Mouse (Mus musculus) layer of hippocampus, adult 2 months (tissue): ENCODE measurements around the gene Pgm1. TPM values are rescaled to one million over a fixed set of nuclear protein-coding genes. Genes with fewer than 3 reads are reported as not detected.

Experiments used
- DNase-seq, 2 experiments: peaks; one replicate each; pipeline ENCODE4 v3.0.0; 2022; ENCODE audit warnings: low spot score in 2 of 2
- H3K27ac ChIP-seq: fragments of 200-600 bp; 2 replicates; pipeline ENCODE4 v1.8.1; 2022
- H3K4me3 ChIP-seq: fragments of 200-600 bp; 2 replicates; pipeline ENCODE4 v1.8.1; 2022; ENCODE audit warnings: mild to moderate bottlenecking
- CTCF ChIP-seq: fragments of 200-600 bp; conservative IDR thresholded peaks from 2 replicates; pipeline ENCODE4 v1.8.1; 2022; ENCODE audit warnings: antibody characterized with exemption, mild to moderate bottlenecking, moderate library complexity
- total RNA-seq, 2 experiments: library from RNA; stranded (reverse); gene quantifications; 2 replicates each; pipeline ENCODE4 v1.2.3; 2021

Pgm1 gene
- total RNA-seq, 2 experiments from 2014 or later: 62.4 to 63.0 TPM

GRCm38 (mm10) chr4:100001806-100002205 is 72.6 kb downstream of the Pgm1 start:
- no peak overlapping the region for H3K27ac ChIP-seq
- DNase-seq: no peak
- no peak for TF ChIP-seq CTCF
- H3K4me3 ChIP-seq: no peak overlapping the region

- TF ChIP-seq CTCF: no peak
- no peak overlapping the region for H3K27ac ChIP-seq
- no peak overlapping the region for H3K4me3 ChIP-seq
- DNase-seq: no peak
These were observed 78.5 kb downstream of the Pgm1 start for GRCm38 (mm10) chr4:100007721-100008120.

GRCm38 (mm10) chr4:100008371-100009090 is 79.3 kb downstream of the Pgm1 start:
- peak; percentile 68 to 70 for DNase-seq
- TF ChIP-seq CTCF: peak; percentile 89
- H3K4me3 ChIP-seq: no peak overlapping the region
- H3K27ac ChIP-seq: no peak overlapping the region

GRCm38 (mm10) chr4:100009211-100009678 is 80.0 kb downstream of the Pgm1 start:
- no peak for TF ChIP-seq CTCF
- H3K27ac ChIP-seq: no peak overlapping the region
- H3K4me3 ChIP-seq: no peak overlapping the region
- DNase-seq: no peak

GRCm38 (mm10) chr4:100010916-100011315 is 81.7 kb downstream of the Pgm1 start:
- Histone ChIP-seq H3K27ac (no peak overlapping the region), H3K4me3 (no peak overlapping the region)
- no peak for DNase-seq
- no peak for TF ChIP-seq CTCF

DNA sequence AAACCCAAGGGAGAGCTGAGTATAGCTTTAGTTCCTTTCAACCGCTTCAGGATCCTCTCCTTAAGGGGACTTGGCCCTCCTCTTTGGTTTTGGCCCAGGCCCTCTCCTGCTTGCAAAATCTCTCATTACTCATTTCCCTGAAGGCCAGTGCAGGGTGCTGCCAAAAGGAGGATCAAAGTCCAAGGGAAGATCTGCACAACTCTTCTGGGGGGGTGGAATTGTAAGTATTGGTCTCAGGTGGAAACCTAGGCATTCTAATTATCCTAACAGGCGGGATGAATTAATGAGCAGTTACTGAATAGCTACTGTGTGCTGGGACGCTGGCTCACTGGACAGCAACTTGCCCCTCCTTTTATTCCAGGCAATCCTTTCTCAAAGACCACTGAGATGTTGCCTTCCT is 82.3 kb downstream of the Pgm1 start:
- Histone ChIP-seq H3K27ac (no peak overlapping the region), H3K4me3 (no peak overlapping the region)
- no peak for TF ChIP-seq CTCF
- DNase-seq: no peak

DNA sequence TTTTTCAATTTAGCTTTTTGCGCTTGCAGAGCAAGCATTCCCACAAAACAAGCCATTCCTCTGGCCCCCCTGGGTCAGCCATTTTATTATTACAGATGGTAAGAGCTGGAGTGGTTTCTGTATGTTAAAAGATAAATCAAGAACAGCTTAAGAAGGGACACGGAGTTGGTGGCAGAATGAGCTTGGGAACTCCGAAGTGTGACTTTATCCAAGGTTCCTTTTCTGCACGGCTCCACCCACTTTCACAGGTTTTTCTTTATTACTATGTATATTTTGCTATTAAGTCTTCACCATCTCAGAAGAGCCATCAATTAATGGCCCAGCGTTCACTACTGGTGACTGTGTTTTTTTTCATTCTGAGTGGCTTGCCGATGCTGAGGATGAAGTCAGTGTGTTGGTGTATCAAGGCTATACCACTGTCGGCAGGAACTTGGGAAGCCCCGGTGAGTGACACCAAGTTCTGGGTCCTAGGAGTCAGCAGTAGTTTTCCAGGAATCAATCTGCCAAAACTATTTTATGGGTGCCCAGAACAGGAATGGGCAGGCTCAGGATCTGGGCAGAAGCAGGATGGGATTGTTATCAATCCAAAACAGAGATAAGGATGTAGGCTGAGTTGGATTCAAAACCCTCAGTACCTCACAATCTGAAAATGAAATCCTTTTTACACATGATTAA is 83.3 kb downstream of the Pgm1 start:
- no peak for DNase-seq
- no peak for TF ChIP-seq CTCF
- no peak overlapping the region for H3K4me3 ChIP-seq
- H3K27ac ChIP-seq: no peak overlapping the region

DNA sequence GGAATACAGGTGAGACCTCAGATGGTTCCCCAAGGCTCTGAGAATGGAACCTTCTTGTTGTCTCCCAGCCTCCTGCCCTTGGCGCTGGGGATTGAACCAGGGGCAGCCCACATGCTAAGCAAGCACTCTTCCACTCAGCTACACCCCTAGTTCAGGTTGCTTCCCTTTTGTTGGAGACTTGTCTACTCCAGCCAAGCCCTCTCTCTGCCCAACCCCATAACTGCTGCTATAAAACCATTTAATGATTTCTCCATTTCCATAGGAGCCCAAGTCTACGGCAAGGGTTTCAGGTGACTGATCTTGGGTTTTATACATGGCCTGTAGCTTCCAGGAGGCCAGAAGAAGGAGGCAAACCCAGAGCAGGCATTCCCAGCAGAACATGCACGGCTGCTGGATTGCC is 98.6 kb downstream of the Pgm1 start:
- Histone ChIP-seq H3K4me3 (no peak overlapping the region), H3K27ac (no peak overlapping the region)
- no peak for DNase-seq
- TF ChIP-seq CTCF: no peak

DNA sequence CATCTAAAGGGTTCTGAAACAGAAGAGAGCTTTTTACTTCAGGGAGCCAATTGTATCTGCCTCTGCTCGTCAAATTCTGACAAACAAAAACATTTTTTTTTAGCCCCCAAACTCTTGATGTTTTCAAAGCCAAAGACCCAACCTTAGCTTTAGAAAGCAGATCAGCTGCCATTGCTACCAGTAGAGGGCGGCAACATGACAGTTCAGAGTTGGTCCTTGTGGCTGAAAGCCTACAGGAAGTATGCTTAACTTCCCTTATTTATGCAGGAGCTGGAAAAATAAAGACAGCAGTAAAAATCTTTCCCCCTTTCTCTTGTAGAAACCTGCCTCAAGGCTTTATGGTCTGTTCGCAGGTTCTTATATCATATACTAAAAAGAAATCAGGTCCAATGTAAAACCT is 99.4 kb downstream of the Pgm1 start:
- H3K4me3 ChIP-seq: no peak overlapping the region
- TF ChIP-seq CTCF: peak; percentile 95

GRCm38 (mm10) chr4:100031270-100031669 is 102.1 kb downstream of the Pgm1 start:
- no peak for DNase-seq
- H3K27ac ChIP-seq: no peak overlapping the region
- no peak for TF ChIP-seq CTCF

More for the DNA sequence above, 99.4 kb downstream of the Pgm1 start:
- H3K27ac ChIP-seq: no peak overlapping the region
- DNase-seq: peak; percentile 74 to 78

DNA sequence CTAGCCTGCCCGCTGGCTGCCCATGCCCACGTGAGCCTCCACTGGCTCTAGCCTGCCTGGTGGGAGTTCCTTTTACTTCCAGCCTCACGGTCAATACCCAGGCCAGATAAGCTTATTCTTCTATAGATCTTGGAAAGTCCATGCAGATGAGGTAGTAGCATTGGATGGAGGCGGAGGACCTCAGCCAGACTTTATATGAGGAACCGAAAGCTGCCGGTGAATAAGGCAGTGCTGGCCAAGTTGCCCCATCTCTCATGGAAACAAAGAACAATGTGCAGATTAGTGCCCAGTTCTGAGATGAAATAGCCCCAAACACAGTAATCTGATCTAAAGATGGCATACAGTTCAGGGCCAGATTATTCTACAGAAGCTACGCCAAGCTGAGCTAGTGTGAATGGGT is 103.4 kb downstream of the Pgm1 start:
- H3K4me3 ChIP-seq: no peak overlapping the region
- H3K27ac ChIP-seq: no peak overlapping the region
- DNase-seq: no peak
- TF ChIP-seq CTCF: no peak

More at GRCm38 (mm10) chr4:100031270-100031669, 102.1 kb downstream of the Pgm1 start:
- no peak overlapping the region for H3K4me3 ChIP-seq

DNA sequence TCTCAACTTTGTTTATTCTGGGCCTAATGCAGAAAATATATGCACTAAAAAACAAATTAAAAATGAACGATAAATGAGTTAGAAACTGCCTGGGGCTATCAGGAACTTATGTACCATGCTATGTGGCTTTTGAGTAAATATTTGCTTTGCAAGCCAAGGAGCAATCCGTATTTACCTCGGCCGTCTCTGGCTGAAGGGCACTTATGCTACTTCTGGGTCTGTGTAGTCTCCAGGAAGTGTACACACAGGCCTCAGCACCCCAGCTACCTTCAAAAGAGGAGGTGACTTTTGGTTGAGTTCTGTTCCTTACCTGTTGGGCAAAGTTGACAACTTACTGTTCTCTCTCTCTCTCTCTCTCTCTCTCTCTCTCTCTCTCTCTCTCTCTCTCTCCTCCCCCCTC is 104.7 kb downstream of the Pgm1 start:
- TF ChIP-seq CTCF: no peak
- Histone ChIP-seq H3K4me3 (no peak overlapping the region), H3K27ac (no peak overlapping the region)
- no peak for DNase-seq

DNA sequence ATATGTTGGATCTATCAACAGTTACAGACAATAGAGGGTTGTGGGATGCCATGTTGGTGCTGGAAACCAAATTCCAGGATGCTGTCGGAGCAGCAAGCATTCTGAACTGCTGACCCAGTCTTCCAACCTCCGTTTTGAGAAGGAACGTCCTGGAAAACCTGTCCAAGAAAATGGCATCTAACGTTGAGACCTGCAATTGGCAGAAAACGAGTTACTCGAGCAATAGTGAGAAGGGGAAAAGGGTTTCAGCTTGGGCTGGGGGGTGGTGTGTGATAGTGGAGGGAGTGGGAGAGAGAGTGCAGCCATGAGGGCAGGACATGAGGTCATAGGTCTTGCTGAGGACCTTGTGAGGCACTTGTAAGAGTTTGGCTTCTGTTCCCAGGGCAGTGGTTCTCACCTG is 105.8 kb downstream of the Pgm1 start:
- DNase-seq: no peak
- no peak overlapping the region for H3K4me3 ChIP-seq
- H3K27ac ChIP-seq: no peak overlapping the region
- TF ChIP-seq CTCF: no peak

- no peak for TF ChIP-seq CTCF
- DNase-seq: no peak
- Histone ChIP-seq H3K4me3 (no peak overlapping the region), H3K27ac (no peak overlapping the region)
These were observed 106.8 kb downstream of the Pgm1 start for GRCm38 (mm10) chr4:100035919-100036554.

Other genes starting within 250 kb of the Pgm1 start
- 10 to 100 TPM; 12.5 TPM for gene Alg6, start 213.8 kb upstream of the Pgm1 start, total RNA-seq
- 10 to 100 TPM; 11.6 to 12.1 TPM for gene Efcab7, start 100.2 kb upstream of the Pgm1 start, total RNA-seq
- gene Itgb3bp, start 399 bp downstream of the Pgm1 start, total RNA-seq: 1 to 10 TPM; 5.1 to 6.4 TPM
- 1 to 10 TPM; 6.1 to 7.0 TPM for gene Ror1, start 166.4 kb downstream of the Pgm1 start, total RNA-seq